Mouse (Mus musculus) myocyte (in vitro differentiated cells): ENCODE data around the gene Nrl. TPM values are rescaled to one million over a fixed set of nuclear protein-coding genes. Genes with fewer than 3 reads are reported as not detected.

Experiments
- H3K27me3 ChIP-seq: one replicate; pipeline ENCODE4 v1.6.1; 2011; ENCODE audit not compliant: control insufficient read depth, insufficient read depth, insufficient read length
- H3K36me3 ChIP-seq: one replicate; pipeline ENCODE4 v1.6.1; 2011; ENCODE audit not compliant: control insufficient read depth, insufficient read depth
- H3K4me2 ChIP-seq: one replicate; pipeline ENCODE4 v1.6.1; 2011; ENCODE audit warnings: low read depth, control low read depth
- H3K4me3 ChIP-seq: one replicate; pipeline ENCODE4 v1.5.1; 2011; ENCODE audit warnings: mild to moderate bottlenecking, control low read depth, moderate library complexity
- H3K79me2 ChIP-seq: one replicate; pipeline ENCODE4 v1.6.1; 2011; ENCODE audit not compliant: control insufficient read depth, insufficient read depth
- H3ac ChIP-seq: one replicate; pipeline ENCODE4 v1.6.1; 2011; ENCODE audit not compliant: control insufficient read depth, insufficient read length
- CEBPB ChIP-seq: IDR thresholded peaks from 2 replicates; pipeline ENCODE4 v1.6.1; 2011; ENCODE audit warnings: mild to moderate bottlenecking, moderate library complexity; ENCODE audit not compliant: poor library complexity, insufficient read depth, severe bottlenecking
- E2F4 ChIP-seq: IDR thresholded peaks from one replicate; pipeline ENCODE4 v1.6.1; 2011; ENCODE audit warnings: mild to moderate bottlenecking, control low read depth, moderate library complexity; ENCODE audit not compliant: insufficient read depth
- MAX ChIP-seq: IDR thresholded peaks from one replicate; pipeline ENCODE4 v1.6.1; 2011; ENCODE audit warnings: low read depth, mild to moderate bottlenecking, control low read depth
- MYOD1 ChIP-seq, 3 experiments: IDR thresholded peaks; one replicate each; pipeline ENCODE4 v1.6.1; 2011; ENCODE audit warnings: control low read depth in 2 of 3, low read depth in 2 of 3, mild to moderate bottlenecking in 2 of 3, moderate library complexity in 1 of 3; ENCODE audit not compliant: insufficient read length in 2 of 3, control insufficient read depth in 1 of 3
- MYOG ChIP-seq, 3 experiments: IDR thresholded peaks; one replicate each; pipeline ENCODE4 v1.6.1; 2011; ENCODE audit warnings: control low read depth in 2 of 3, low read depth in 2 of 3, mild to moderate bottlenecking in 2 of 3; ENCODE audit not compliant: insufficient read length in 2 of 3, control insufficient read depth in 1 of 3, insufficient read depth in 1 of 3
- POLR2A ChIP-seq: IDR thresholded peaks from one replicate; pipeline ENCODE4 v1.6.1; 2011; ENCODE audit warnings: low read depth, mild to moderate bottlenecking, control low read depth, moderate library complexity; ENCODE audit not compliant: insufficient read length
- POLR2AphosphoS2 ChIP-seq: IDR thresholded peaks from one replicate; pipeline ENCODE4 v1.6.1; 2011; ENCODE audit warnings: low read depth, control low read depth; ENCODE audit not compliant: insufficient read length
- REST ChIP-seq: IDR thresholded peaks from one replicate; pipeline ENCODE4 v1.6.1; 2011; ENCODE audit warnings: mild to moderate bottlenecking, control low read depth, moderate library complexity; ENCODE audit not compliant: insufficient read depth, insufficient read length
- SRF ChIP-seq: IDR thresholded peaks from one replicate; pipeline ENCODE4 v1.6.1; 2011; ENCODE audit warnings: low read depth; ENCODE audit not compliant: control insufficient read depth, insufficient read length
- TCF12 ChIP-seq: IDR thresholded peaks from one replicate; pipeline ENCODE4 v1.6.1; 2011; ENCODE audit warnings: mild to moderate bottlenecking, control low read depth; ENCODE audit not compliant: poor library complexity, insufficient read depth, severe bottlenecking
- TCF3 ChIP-seq: IDR thresholded peaks from one replicate; pipeline ENCODE4 v1.6.1; 2011; ENCODE audit warnings: low read depth, control low read depth; ENCODE audit not compliant: insufficient read length
- USF1 ChIP-seq: IDR thresholded peaks from one replicate; pipeline ENCODE4 v1.6.1; 2011; ENCODE audit warnings: low read depth, mild to moderate bottlenecking, control low read depth, moderate library complexity
- polyA plus RNA-seq: library from polyadenylated mRNA; unstranded; fragments of >200 nt; fragmentation: generic; extraction: Trizol; gene quantifications from one replicate; pipeline ENCODE4 v1.2.1, GENCODE M21; 2012; ENCODE audit warnings: missing spikeins

Gene Nrl
- not detected for polyA plus RNA-seq

DNA sequence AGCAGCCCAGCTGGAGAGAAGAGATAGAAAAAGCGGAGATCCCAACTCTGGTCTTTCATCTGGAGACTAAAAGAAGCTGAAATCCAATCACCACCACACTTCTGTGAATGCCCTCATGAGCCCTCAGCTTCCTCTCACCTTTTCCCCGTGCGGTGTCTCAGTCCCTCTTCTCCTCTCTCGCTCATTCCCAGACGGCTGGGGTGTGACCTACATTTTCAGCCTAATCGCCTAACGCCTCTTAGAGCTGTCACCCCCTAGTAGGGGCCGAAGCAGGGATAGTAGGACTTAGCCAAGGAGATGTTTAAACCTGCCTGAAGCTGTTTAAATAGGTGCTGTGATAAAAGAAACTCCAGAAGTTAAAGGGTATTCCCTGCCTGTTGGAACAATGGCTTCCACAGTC is at the start of gene Nrl:
TSS of gene Nrl (minus strand) at position 197 of the 400 bp plus-strand sequence.
- Histone ChIP-seq H3K79me2 (no peaks in the 10 kb centered on the region), H3K36me3 (no peaks in the 10 kb centered on the region), H3ac (no peak within 1 kb of the TSS), H3K27me3 (peaks cover 58% of the 10 kb centered on the region), H3K4me3 (no peak within 1 kb of the TSS), H3K4me2 (no peak within 1 kb of the TSS)
- TF ChIP-seq MYOG (IDR thresholded peaks at IDR 0.05; ENCODE audit: control insufficient read depth in 1 of 3, insufficient read depth in 1 of 3, insufficient read length in 2 of 3, low read depth in 2 of 3) (no peak), MAX (no peak), USF1 (no peak), CEBPB (no peak)

DNA sequence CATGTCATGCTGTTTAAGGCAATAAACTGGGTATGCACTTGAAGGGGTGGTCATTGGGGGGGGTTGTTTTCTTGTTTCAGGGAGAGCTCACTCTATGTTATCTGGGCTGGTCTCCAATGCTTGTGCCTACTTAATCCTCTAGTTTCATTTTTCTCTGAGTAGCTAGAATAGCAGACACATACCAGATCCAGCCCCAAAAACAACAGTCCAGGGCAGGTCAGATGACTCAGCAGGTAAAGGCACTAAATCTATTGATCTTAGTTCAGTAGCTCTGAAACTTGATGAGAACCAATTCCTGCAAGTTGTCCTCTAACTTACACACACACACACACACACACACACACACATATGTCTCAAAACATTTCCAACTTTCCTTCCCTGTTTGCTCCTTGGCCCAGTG is 47.0 kb upstream of the Nrl start:
- TF ChIP-seq POLR2AphosphoS2 (no peak), CEBPB (no peak), TCF12 (no peak), E2F4 (no peak), MAX (no peak), MYOG (IDR thresholded peaks at IDR 0.05; ENCODE audit: control insufficient read depth in 1 of 3, insufficient read depth in 1 of 3, insufficient read length in 2 of 3, low read depth in 2 of 3) (no peak), MYOD1 (IDR thresholded peaks at IDR 0.05; ENCODE audit: control insufficient read depth in 1 of 3, insufficient read length in 2 of 3, low read depth in 2 of 3) (no peak), TCF3 (no peak), USF1 (no peak), POLR2A (no peak), REST (no peak), SRF (no peak)
- no peaks in the 10 kb centered on the region for H3K79me2 ChIP-seq
- peaks cover 8% of the 10 kb centered on the region for H3K36me3 ChIP-seq
- no peak overlapping the region for H3K4me3 ChIP-seq
- H3K4me2 ChIP-seq, result no peak overlapping the region
- H3ac ChIP-seq, result no peak overlapping the region
- no peaks in the 10 kb centered on the region for H3K27me3 ChIP-seq

DNA sequence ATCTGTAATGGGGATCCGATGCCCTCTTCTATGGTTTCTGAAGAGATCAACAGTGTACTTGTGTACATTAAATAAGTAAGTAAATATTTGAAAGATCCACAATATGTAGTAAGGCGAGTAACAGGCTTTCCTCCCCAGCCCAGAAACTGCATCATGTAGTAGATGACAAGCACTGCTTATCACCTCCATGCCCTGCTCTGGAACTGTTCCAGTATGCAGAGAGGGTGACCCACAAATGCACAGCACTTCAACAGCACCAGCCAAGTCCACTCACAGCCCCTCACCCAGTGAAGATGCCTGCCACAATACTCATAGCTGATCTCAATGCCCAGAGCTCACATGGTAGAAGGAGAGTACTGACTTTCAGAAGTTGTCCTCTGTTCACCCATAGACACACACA is 45.8 kb upstream of the Nrl start:
- no peak overlapping the region for H3K4me2 ChIP-seq
- TF ChIP-seq MYOG (IDR thresholded peaks at IDR 0.05; ENCODE audit: control insufficient read depth in 1 of 3, insufficient read depth in 1 of 3, insufficient read length in 2 of 3, low read depth in 2 of 3) (no peak), MAX (no peak), TCF12 (no peak), E2F4 (no peak), POLR2AphosphoS2 (no peak), POLR2A (no peak), REST (no peak), CEBPB (no peak), SRF (no peak), TCF3 (no peak), MYOD1 (IDR thresholded peaks at IDR 0.05; ENCODE audit: control insufficient read depth in 1 of 3, insufficient read length in 2 of 3, low read depth in 2 of 3) (no peak), USF1 (no peak)
- H3K79me2 ChIP-seq, result no peaks in the 10 kb centered on the region
- H3K36me3 ChIP-seq, result peaks cover 11% of the 10 kb centered on the region
- no peak overlapping the region for H3ac ChIP-seq
- H3K27me3 ChIP-seq, result no peaks in the 10 kb centered on the region
- no peak overlapping the region for H3K4me3 ChIP-seq

DNA sequence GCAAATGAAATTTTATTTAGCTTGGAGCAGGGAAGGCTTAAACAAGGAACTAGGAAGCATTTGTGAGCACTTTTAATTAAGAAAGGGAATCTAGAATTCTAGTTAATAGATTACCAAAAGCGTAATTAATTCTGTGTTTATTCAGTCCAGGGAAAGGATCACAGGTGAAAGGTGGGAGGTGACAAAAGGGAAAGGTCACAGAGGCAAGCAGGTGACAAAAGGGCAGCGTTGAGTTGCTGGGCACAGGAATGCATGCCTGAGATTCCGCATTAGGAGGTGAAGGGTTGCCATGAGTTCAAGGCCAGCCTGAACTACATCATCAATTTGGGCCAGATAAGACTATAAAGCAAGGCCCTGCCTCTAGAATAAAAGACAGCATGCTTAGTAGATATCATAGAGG is 42.7 kb upstream of the Nrl start:
- no peaks in the 10 kb centered on the region for H3K27me3 ChIP-seq
- H3ac ChIP-seq, result no peak overlapping the region
- H3K79me2 ChIP-seq, result no peaks in the 10 kb centered on the region
- H3K4me2 ChIP-seq, result no peak overlapping the region
- no peak overlapping the region for H3K4me3 ChIP-seq
- TF ChIP-seq E2F4 (no peak), MYOG (IDR thresholded peaks at IDR 0.05; ENCODE audit: control insufficient read depth in 1 of 3, insufficient read depth in 1 of 3, insufficient read length in 2 of 3, low read depth in 2 of 3) (no peak), POLR2A (no peak), TCF12 (no peak), MAX (no peak), SRF (no peak), REST (no peak), POLR2AphosphoS2 (no peak), TCF3 (no peak), USF1 (no peak), MYOD1 (IDR thresholded peaks at IDR 0.05; ENCODE audit: control insufficient read depth in 1 of 3, insufficient read length in 2 of 3, low read depth in 2 of 3) (no peak), CEBPB (no peak)
- peaks cover 22% of the 10 kb centered on the region for H3K36me3 ChIP-seq

DNA sequence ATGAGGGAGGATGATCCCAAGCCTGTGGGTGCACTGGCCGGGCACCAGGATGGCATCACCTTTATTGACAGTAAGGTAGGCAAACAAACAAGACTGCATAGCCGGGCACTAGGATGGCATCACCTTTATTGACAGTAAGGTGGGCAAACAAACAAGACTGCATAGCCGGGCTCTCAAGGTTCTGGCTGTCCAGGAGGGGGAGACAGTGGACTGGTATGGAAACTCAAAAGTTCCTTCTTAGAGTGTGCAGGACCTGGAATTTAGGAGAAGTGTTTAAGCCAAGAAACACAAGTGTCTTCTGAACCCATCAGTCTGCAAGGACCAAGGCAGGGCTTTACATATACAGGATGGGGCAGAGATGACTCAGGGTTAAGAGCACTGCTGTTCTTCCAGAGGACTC is 41.0 kb upstream of the Nrl start:
- TF ChIP-seq MYOG (IDR thresholded peaks at IDR 0.05; ENCODE audit: control insufficient read depth in 1 of 3, insufficient read depth in 1 of 3, insufficient read length in 2 of 3, low read depth in 2 of 3) (no peak), CEBPB (no peak), TCF3 (no peak), MYOD1 (IDR thresholded peaks at IDR 0.05; ENCODE audit: control insufficient read depth in 1 of 3, insufficient read length in 2 of 3, low read depth in 2 of 3) (no peak), REST (no peak), TCF12 (no peak), USF1 (no peak), POLR2A (no peak), SRF (no peak), POLR2AphosphoS2 (no peak), MAX (no peak), E2F4 (no peak)
- peaks cover 22% of the 10 kb centered on the region for H3K36me3 ChIP-seq

More for the DNA sequence above, 41.0 kb upstream of the Nrl start:
- H3ac ChIP-seq, result no peak overlapping the region
- no peaks in the 10 kb centered on the region for H3K79me2 ChIP-seq
- H3K4me2 ChIP-seq, result no peak overlapping the region
- no peak overlapping the region for H3K4me3 ChIP-seq
- H3K27me3 ChIP-seq, result no peaks in the 10 kb centered on the region
